Mouse (Mus musculus) right cerebral cortex, postnatal 14 days (tissue): ENCODE data around the gene Maml2.
A peak's percentile ranks its signal among the peaks of the same experiment; 100 is the strongest.

Source experiments
- DNase-seq: peaks from one replicate; pipeline ENCODE4 v3.0.0; 2022

The Maml2 gene

GRCm38 (mm10) chr9:13623892-13624422 is 326.2 kb downstream of the Maml2 start:
- no peak for DNase-seq

GRCm38 (mm10) chr9:13624780-13625179 is 327.0 kb downstream of the Maml2 start:
- DNase-seq = no peak

- DNase-seq = no peak
Observed at GRCm38 (mm10) chr9:13625215-13625614, 327.5 kb downstream of the Maml2 start.

GRCm38 (mm10) chr9:13626480-13626879 is 328.7 kb downstream of the Maml2 start:
- no peak for DNase-seq

- no peak for DNase-seq
Observed at GRCm38 (mm10) chr9:13633371-13633770, 335.6 kb downstream of the Maml2 start.

- no peak for DNase-seq
Observed at GRCm38 (mm10) chr9:13639655-13640054, 341.9 kb downstream of the Maml2 start.

- DNase-seq = no peak
Observed at GRCm38 (mm10) chr9:13645153-13645552, 347.4 kb downstream of the Maml2 start.

GRCm38 (mm10) chr9:13651065-13651464 is 353.3 kb downstream of the Maml2 start:
- no peak for DNase-seq

- no peak for DNase-seq
Observed at GRCm38 (mm10) chr9:13651828-13652227, 354.1 kb downstream of the Maml2 start.

- no peak for DNase-seq
Observed at GRCm38 (mm10) chr9:13652389-13652877, 354.7 kb downstream of the Maml2 start.

GRCm38 (mm10) chr9:13652917-13653316 is 355.2 kb downstream of the Maml2 start:
- no peak for DNase-seq

GRCm38 (mm10) chr9:13661768-13662623 is 364.2 kb downstream of the Maml2 start:
- no peak for DNase-seq

- no peak for DNase-seq
Observed at GRCm38 (mm10) chr9:13665487-13665969, 367.8 kb downstream of the Maml2 start.

GRCm38 (mm10) chr9:13667955-13668354 is 370.2 kb downstream of the Maml2 start:
- DNase-seq = no peak

GRCm38 (mm10) chr9:13668742-13669141 is 371.0 kb downstream of the Maml2 start:
- DNase-seq = no peak

- DNase-seq = no peak
Observed at GRCm38 (mm10) chr9:13671125-13671769, 373.5 kb downstream of the Maml2 start.

GRCm38 (mm10) chr9:13673304-13673703 is 375.5 kb downstream of the Maml2 start:
- no peak for DNase-seq

GRCm38 (mm10) chr9:13678026-13678425 is 380.3 kb downstream of the Maml2 start:
- no peak for DNase-seq

- no peak for DNase-seq
Observed at GRCm38 (mm10) chr9:13679696-13680095, 381.9 kb downstream of the Maml2 start.

GRCm38 (mm10) chr9:13681147-13681546 is 383.4 kb downstream of the Maml2 start:
- no peak for DNase-seq

- peak; percentile 47 for DNase-seq
Observed at GRCm38 (mm10) chr9:13681581-13682038, 383.9 kb downstream of the Maml2 start.

- DNase-seq = no peak
Observed at GRCm38 (mm10) chr9:13684327-13684934, 386.7 kb downstream of the Maml2 start.
